8 mouse cellular contexts compared by ENCODE assay signal in the genomic region with DNA sequence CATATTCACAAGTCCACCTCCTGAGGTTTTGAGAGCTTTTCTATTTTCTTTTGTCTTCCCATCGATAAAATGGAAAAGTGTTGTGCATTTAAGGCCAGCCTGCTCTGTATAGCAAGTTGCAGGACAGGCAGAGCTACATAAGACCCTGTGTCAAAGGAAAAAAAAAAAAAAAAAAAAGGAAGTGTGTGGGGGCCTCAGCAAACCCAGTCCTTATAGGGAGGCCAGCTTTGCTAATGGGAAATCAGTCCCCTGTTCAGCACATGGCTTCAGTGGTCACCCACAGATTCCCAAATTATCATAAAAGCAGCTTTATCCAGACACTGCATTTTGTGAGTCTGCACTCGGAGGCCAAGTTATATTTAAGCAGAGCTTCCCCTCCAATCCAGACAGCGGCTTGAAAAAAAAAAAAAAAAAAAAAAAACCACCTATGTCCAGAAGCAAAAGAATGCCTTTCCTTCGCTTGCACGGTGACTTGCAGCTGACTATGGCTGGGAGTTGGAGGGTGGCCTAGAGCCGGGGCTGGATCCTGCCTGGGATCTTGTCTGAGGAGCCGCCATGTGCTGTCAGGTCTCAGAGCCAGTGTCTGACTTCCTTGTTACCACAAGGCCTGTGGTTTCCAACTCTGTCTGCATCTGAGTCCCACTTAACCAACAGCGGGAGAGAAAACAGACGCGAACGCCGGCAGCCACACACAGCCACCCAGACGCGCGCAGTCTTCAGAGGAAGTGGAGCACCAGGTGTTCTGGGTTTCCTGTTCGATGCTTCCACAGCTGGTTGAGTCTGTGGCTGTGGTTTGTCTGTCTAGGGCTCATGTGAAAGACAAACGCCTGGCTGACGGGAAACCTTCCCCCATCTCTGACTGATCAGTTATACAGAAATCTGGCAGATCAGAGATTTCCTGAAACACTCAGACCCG.
DNase-seq lines count a peak whose midpoint lies in the region; ATAC-seq and TF ChIP-seq lines count a peak whose summit lies in the region.

No protein-coding gene starts in this region.

- WGBS in kidney, embryonic 14.5 days, result 70% methylated on average over 19 of the region's 19 CpGs
- 26% methylated on average over 19 of the region's 19 CpGs for WGBS in embryonic facial prominence, embryonic 14.5 days
- WGBS in lung, postnatal 0 days, result 37% methylated on average over 19 of the region's 19 CpGs

- TF ChIP-seq RAD21 in CH12.LX (IDR thresholded peaks at IDR 0.05; ENCODE audit: low read depth, low read length), result no peak; the same call in none of the 2 replicates

- peak; percentile 54 for TF ChIP-seq POLR2A in CH12.LX (IDR thresholded peaks at IDR 0.05; ENCODE audit: low read depth, low read length)

- in situ Hi-C loops in CH12.LX (cut with MboI; ENCODE audit: low pct_ligation_motif_present, low pct_unique_long_range_greater_than_20kb, low sequenced_read_pairs), result no loop called here

- peaks cover 16% of the 10 kb centered on the region for H3K4me1 ChIP-seq in kidney, embryonic 14.5 days (ENCODE audit: control insufficient read depth, insufficient read depth, low read length)
- peaks cover 10 to 43% of the 10 kb centered on the region in 2 experiments for H3K4me1 ChIP-seq in CH12.LX (ENCODE audit: control insufficient read depth in 1 of 2, insufficient read depth in 2 of 2)
- peaks cover 20% of the 10 kb centered on the region for H3K4me1 ChIP-seq in embryonic facial prominence, embryonic 14.5 days (ENCODE audit: control insufficient read depth, insufficient read depth, low read length)
- peaks cover 6% of the 10 kb centered on the region; the same call in 1 of the 2 replicates for H3K4me1 ChIP-seq in lung, postnatal 0 days (ENCODE audit: insufficient read depth, low read depth, low read length)

- DNase-seq in kidney, adult 18-20 months, result no peak
- peak; percentile 94 for DNase-seq in CH12.LX (ENCODE audit: extremely low read depth)
- DNase-seq in embryonic facial prominence, embryonic 14.5 days (ENCODE audit: low spot score), result peak; percentile 84
- peak; percentile 46 for DNase-seq in lung, postnatal 0 days (ENCODE audit: low spot score)
- peak; percentile 98 for DNase-seq in thymus, postnatal 0 days (ENCODE audit: low spot score)
- DNase-seq in cerebellum, postnatal 25 days, result no peak
- no peak for DNase-seq in adrenal gland, postnatal 25 days

- dilution Hi-C loops in CH12.LX (cut with MboI; ENCODE audit: extremely low pct_ligation_motif_present, extremely low pct_unique_long_range_greater_than_20kb, low sequenced_read_pairs), result no loop called here

- ATAC-seq in kidney, embryonic 14.5 days (ENCODE audit: low FRiP score, low TSS enrichment), result no peak
- ATAC-seq in embryonic facial prominence, embryonic 14.5 days (ENCODE audit: low read depth), result peak; percentile 65
- ATAC-seq in lung, postnatal 0 days, result peak; percentile 25; the same call in 1 of the 2 replicates

- no peak overlapping the region for H3K4me3 ChIP-seq in kidney, embryonic 14.5 days (ENCODE audit: low read length)
- H3K4me3 ChIP-seq in CH12.LX (replicated peaks in 1 of 3; ENCODE audit: low read depth in 2 of 3, low read length in 2 of 3, poor library complexity in 1 of 3), result no peak overlapping the region
- H3K4me3 ChIP-seq in embryonic facial prominence, embryonic 14.5 days (ENCODE audit: low read depth, low read length), result no peak overlapping the region
- no peak overlapping the region for H3K4me3 ChIP-seq in lung, postnatal 0 days (ENCODE audit: low read depth, low read length)

- H3K4me2 ChIP-seq in kidney, embryonic 14.5 days (replicated peaks; ENCODE audit: low read depth, low read length), result no peak overlapping the region
- peak overlapping the region; percentile 93 for H3K4me2 ChIP-seq in CH12.LX (ENCODE audit: insufficient read depth, low read depth, poor library complexity, severe bottlenecking)
- H3K4me2 ChIP-seq in embryonic facial prominence, embryonic 14.5 days (ENCODE audit: low read depth, low read length), result 0 out of 2 replicates have a peak overlapping the region, but pooled peaks have one; percentile 8
- no peak overlapping the region for H3K4me2 ChIP-seq in lung, postnatal 0 days (replicated peaks; ENCODE audit: low read depth, low read length)

- H3K36me3 ChIP-seq in kidney, embryonic 14.5 days (ENCODE audit: control insufficient read depth, insufficient read depth, low read length), result no peaks in the 10 kb centered on the region
- H3K36me3 ChIP-seq in CH12.LX (replicated peaks in 1 of 2; ENCODE audit: control insufficient read depth in 1 of 2, insufficient read depth in 1 of 2, low read length in 1 of 2), result no peaks in the 10 kb centered on the region
- H3K36me3 ChIP-seq in embryonic facial prominence, embryonic 14.5 days (ENCODE audit: control insufficient read depth, insufficient read depth, low read length), result no peaks in the 10 kb centered on the region
- H3K36me3 ChIP-seq in lung, postnatal 0 days (ENCODE audit: insufficient read depth, low read length), result no peaks in the 10 kb centered on the region

- no peaks in the 10 kb centered on the region for H3K9me3 ChIP-seq in kidney, embryonic 14.5 days (ENCODE audit: control insufficient read depth, low read length)
- H3K9me3 ChIP-seq in CH12.LX (replicated peaks; ENCODE audit: low read length), result peaks cover 10% of the 10 kb centered on the region
- H3K9me3 ChIP-seq in embryonic facial prominence, embryonic 14.5 days (ENCODE audit: control insufficient read depth, low read length), result no peaks in the 10 kb centered on the region
- no peaks in the 10 kb centered on the region for H3K9me3 ChIP-seq in lung, postnatal 0 days (ENCODE audit: low read length)

- peak overlapping the region; percentile 24; the same call in 1 of the 2 replicates for H3K27ac ChIP-seq in kidney, embryonic 14.5 days (ENCODE audit: low read depth, low read length)
- H3K27ac ChIP-seq in CH12.LX (ENCODE audit: insufficient read depth, low read depth), result no peak overlapping the region
- peak overlapping the region; percentile 82 for H3K27ac ChIP-seq in embryonic facial prominence, embryonic 14.5 days (replicated peaks; ENCODE audit: low read depth, low read length)
- H3K27ac ChIP-seq in lung, postnatal 0 days (ENCODE audit: low read length), result no peak overlapping the region

- no peak overlapping the region for H3K9ac ChIP-seq in kidney, embryonic 14.5 days (ENCODE audit: low read depth, low read length)
- H3K9ac ChIP-seq in CH12.LX (ENCODE audit: insufficient read depth, low read depth), result 0 out of 2 replicates have a peak overlapping the region, but pooled peaks have one; percentile 4
- H3K9ac ChIP-seq in embryonic facial prominence, embryonic 14.5 days (ENCODE audit: low read depth, low read length), result 0 out of 2 replicates have a peak overlapping the region, but pooled peaks have one; percentile 17
- H3K9ac ChIP-seq in lung, postnatal 0 days (replicated peaks; ENCODE audit: low read depth), result no peak overlapping the region

- H3K79me2 ChIP-seq in CH12.LX (replicated peaks; ENCODE audit: control insufficient read depth, extremely low read depth, insufficient read depth, poor library complexity, severe bottlenecking), result no peaks in the 10 kb centered on the region

- no peak for TF ChIP-seq CTCF in CH12.LX (conservative IDR thresholded peaks at IDR 0.05 in 1 of 2, IDR thresholded peaks at IDR 0.05 in 1 of 2; ENCODE audit: low read depth in 2 of 2, low read length in 2 of 2)
- no peak for TF ChIP-seq CTCF in lung, postnatal 0 days (IDR thresholded peaks at IDR 0.05)

- H3K27me3 ChIP-seq in kidney, embryonic 14.5 days (ENCODE audit: control insufficient read depth, insufficient read depth, low read length), result no peaks in the 10 kb centered on the region; the same call in 1 of the 2 replicates
- H3K27me3 ChIP-seq in CH12.LX (replicated peaks), result peaks cover 60% of the 10 kb centered on the region
- no peaks in the 10 kb centered on the region for H3K27me3 ChIP-seq in embryonic facial prominence, embryonic 14.5 days (replicated peaks; ENCODE audit: control insufficient read depth, insufficient read depth, low read length)
- H3K27me3 ChIP-seq in lung, postnatal 0 days (replicated peaks; ENCODE audit: insufficient read depth, low read length), result no peaks in the 10 kb centered on the region

- peak; percentile 88 for TF ChIP-seq EP300 in CH12.LX (IDR thresholded peaks at IDR 0.05; ENCODE audit: low read length)
- no peak for TF ChIP-seq EP300 in lung, postnatal 0 days (IDR thresholded peaks at IDR 0.05)

TF ChIP-seq in CH12.LX, 34 proteins besides CTCF, POLR2A, EP300 and RAD21 (continues in another document):
- peak; percentile 73 for TF ChIP-seq MEF2A (IDR thresholded peaks at IDR 0.05; ENCODE audit: borderline replicate concordance, low read depth, low read length)
- no peak for TF ChIP-seq KAT2A (IDR thresholded peaks at IDR 0.05; ENCODE audit: insufficient replicate concordance, low read length)
- TF ChIP-seq NELFE (IDR thresholded peaks at IDR 0.05; ENCODE audit: low read depth, low read length), result no peak; the same call in 1 of the 2 replicates
- TF ChIP-seq ZNF384 (IDR thresholded peaks at IDR 0.05; ENCODE audit: low read depth, low read length), result peak; percentile 93
- TF ChIP-seq NRF1 (IDR thresholded peaks at IDR 0.05; ENCODE audit: low read depth, low read length), result peak; percentile 47
- peak; percentile 66 for TF ChIP-seq ELF1 (IDR thresholded peaks at IDR 0.05; ENCODE audit: low read depth, low read length)
- peak; percentile 83 for TF ChIP-seq IRF4 (IDR thresholded peaks at IDR 0.05; ENCODE audit: low read depth, low read length)
- TF ChIP-seq USF2 (conservative IDR thresholded peaks at IDR 0.05; ENCODE audit: low read depth, low read length), result no peak
- TF ChIP-seq MAX (IDR thresholded peaks at IDR 0.05; ENCODE audit: low read length), result peak; percentile 70; the same call in 1 of the 2 replicates
- TF ChIP-seq POLR2AphosphoS2 (IDR thresholded peaks at IDR 0.05; ENCODE audit: low read depth, low read length), result no peak
- 0 out of 2 replicates have a peak, but pooled peaks have one; percentile 7 for TF ChIP-seq JUN (IDR thresholded peaks at IDR 0.05; ENCODE audit: insufficient read depth, low read depth, low read length)
- TF ChIP-seq SMC3 (IDR thresholded peaks at IDR 0.05; ENCODE audit: low read depth, low read length), result peak; percentile 2; the same call in 1 of the 2 replicates
- 0 out of 2 replicates have a peak, but pooled peaks have one; percentile 57 for TF ChIP-seq TBP (conservative IDR thresholded peaks at IDR 0.05; ENCODE audit: low read depth, low read length)
- TF ChIP-seq CHD1 (IDR thresholded peaks at IDR 0.05; ENCODE audit: low read depth, low read length), result peak; percentile 78; the same call in 1 of the 2 replicates
- TF ChIP-seq SIN3A (IDR thresholded peaks at IDR 0.05; ENCODE audit: low read length), result peak; percentile 88
- no peak for TF ChIP-seq GABPA (IDR thresholded peaks at IDR 0.05; ENCODE audit: insufficient replicate concordance, low read depth, low read length)
- no peak for TF ChIP-seq ZMIZ1 (IDR thresholded peaks at IDR 0.05; ENCODE audit: low read depth, low read length)
- TF ChIP-seq MYC (IDR thresholded peaks at IDR 0.05; ENCODE audit: low read depth, low read length), result peak; percentile 93
- TF ChIP-seq ETS1 (conservative IDR thresholded peaks at IDR 0.05; ENCODE audit: low read depth, low read length), result peak; percentile 98
- peak; percentile 94 for TF ChIP-seq BHLHE40 (IDR thresholded peaks at IDR 0.05; ENCODE audit: low read depth, low read length)

Comparison
In these comparisons a context has a peak if more than half of its experiments do, and no peak if none do; other contexts are left out.
1. H3K27ac ChIP-seq: peak in kidney, embryonic 14.5 days (single experiment) and embryonic facial prominence, embryonic 14.5 days (single experiment); none in CH12.LX (single experiment) and lung, postnatal 0 days (single experiment).
2. H3K4me2 ChIP-seq: peak in CH12.LX (single experiment) and embryonic facial prominence, embryonic 14.5 days (single experiment); none in kidney, embryonic 14.5 days (single experiment) and lung, postnatal 0 days (single experiment).
3. H3K9ac ChIP-seq: peak in CH12.LX (single experiment) and embryonic facial prominence, embryonic 14.5 days (single experiment); none in kidney, embryonic 14.5 days (single experiment) and lung, postnatal 0 days (single experiment).
4. DNase-seq: peak in CH12.LX (single experiment), embryonic facial prominence, embryonic 14.5 days (single experiment), lung, postnatal 0 days (single experiment) and thymus, postnatal 0 days (single experiment); none in kidney, adult 18-20 months (single experiment), cerebellum, postnatal 25 days (0 of 2) and adrenal gland, postnatal 25 days (single experiment).